Mouse (Mus musculus) right cerebral cortex, postnatal 10 days (tissue): ENCODE measurements around the gene Olfr1513.
"Not testable (repeated sequence)": the region's sequence is repeated elsewhere in the genome, so short reads cannot be mapped to it uniquely, and the experiment has no call there.

Experiments used
- DNase-seq, 2 experiments: peaks; one replicate each; pipeline ENCODE4 v3.0.0; 2021; ENCODE audit warnings: low spot score in 2 of 2

Olfr1513 gene

DNA sequence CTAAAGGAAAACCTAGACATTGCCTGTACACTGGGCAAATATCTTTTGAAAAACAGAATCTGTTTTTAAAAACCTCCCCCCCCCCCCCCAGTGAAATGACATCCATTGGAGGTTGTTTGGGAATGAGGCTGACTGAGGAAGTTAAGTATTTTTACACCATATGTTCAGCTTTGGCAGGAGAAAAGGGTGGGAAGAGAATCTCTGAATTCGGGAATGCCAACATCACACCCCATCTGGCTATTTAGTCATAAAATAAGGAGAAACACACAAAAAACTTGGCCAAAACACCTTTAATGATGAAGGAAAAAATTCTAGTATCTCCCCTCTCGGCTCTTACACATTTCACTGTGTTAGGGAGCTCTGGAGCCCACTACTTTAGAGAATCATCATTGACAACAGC is 45.3 kb downstream of the Olfr1513 start:
- no peak for DNase-seq

DNA sequence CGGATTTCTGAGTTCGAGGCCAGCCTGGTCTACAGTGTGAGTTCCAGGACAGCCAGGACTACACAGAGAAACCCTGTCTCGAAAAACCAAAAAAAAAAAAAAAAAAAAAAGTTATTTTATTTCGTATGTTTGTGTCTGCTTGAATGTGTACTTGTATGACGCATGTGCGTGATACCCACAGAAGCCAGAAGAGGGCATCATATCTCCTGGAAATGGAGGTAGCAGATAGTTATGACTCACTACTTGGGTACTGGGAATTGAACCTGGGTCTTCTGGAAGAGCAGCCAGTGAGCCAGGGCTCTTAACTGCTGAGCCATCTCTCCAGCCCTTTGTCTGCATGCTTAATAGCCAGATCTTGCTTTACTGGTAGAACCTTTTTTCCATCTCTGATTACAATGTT is 45.9 kb downstream of the Olfr1513 start:
- DNase-seq, result peak in 1 of 2 experiments; percentile 41

DNA sequence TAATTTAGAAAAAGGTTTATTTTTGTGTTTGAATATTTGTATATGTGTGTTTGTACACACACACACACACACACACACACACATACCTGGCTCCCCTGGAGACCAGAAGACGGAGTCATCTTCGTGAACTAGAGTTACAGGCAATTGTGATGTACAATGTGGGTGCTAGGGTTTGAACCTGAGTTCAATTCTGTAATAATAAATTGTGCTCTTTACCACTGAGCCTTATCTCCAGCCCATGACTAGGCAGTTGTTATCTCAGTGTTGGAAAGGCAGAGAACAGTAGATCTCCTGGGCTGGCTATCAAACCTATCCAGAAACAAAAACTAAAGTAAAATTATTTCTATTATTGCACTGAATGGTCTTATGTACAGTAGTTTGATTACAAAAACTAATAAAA is 50.1 kb downstream of the Olfr1513 start:
- DNase-seq, result no peak

DNA sequence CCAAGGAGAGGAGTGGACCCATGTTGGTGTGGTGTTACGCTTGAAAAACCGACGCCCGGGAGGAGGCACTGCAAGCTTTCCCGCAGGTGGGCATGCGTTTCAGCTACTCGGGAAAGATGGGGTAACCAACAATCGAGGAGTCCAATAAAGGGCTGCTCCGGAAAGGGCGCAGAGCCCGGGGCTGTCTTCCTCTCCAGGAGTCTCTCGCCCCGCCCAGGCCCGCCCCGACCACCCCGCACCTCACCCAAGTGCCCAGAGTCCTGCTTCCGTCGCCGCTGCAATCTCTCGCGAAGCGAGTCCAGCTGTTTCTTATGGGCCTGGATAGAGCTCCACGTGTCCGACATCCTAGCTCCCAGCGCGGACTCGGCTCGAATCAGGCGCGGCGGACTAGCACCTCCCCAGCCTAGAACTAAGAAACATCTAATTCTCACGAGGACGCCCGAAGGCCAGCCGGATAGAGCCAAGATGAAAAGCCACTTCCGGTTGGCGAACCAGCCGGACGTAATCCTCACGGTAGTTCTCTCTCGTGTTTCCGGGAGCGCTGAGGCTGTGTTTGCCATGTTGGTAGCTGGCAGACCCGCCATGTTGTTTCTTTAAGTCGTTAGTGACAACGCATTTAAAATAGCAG is 51.5 kb downstream of the Olfr1513 start, which contains the start of gene Mettl3:
Gene Mettl3, minus strand, starts transcription at position 485 of the 628 bp plus-strand sequence.
- peak; percentile 96 to 97 for DNase-seq

DNA sequence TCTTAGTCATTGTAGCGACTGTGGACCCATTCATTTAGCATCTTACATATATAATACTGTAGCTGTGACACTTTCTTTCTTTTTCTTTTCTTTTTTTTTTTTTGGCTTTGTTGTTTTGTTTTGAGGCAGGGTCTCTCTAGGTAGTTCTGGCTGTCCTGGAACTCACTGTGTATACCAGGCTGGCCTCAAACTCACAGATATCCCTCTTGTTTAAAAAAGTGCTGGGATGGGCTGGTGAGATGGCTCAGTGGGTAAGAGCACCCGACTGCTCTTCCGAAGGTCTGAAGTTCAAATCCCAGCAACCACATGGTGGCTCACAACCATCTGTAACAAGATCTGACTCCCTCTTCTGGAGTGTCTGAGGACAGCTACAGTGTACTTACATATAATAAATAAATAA is 52.7 kb downstream of the Olfr1513 start:
- DNase-seq, result not testable (repeated sequence)
